Mouse (Mus musculus): Measurements from ENCODE around the gene Zap70.

DNA sequence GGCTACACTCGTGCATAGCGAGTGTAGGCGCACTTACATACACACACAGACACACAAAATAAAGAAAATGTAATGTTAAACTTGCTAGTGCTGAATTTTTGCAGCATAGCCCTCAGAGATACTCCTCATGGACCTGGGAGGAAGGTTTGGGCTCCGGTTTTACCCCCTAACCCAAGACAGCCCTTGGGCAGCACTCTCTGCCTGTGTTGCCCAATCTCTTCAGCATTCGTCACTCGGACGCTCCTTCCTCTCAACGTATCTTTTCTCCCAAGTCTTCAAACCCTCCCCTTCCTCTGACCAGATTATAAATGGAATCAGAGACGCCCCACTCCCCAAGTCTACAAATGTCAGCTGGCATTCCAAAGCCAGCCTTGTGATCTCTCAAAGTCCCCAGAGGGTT, 18.6 kb upstream of the Zap70 start:
- TF ChIP-seq CTCF (IDR thresholded peaks at IDR 0.05; ENCODE audit: extremely low read depth, insufficient read depth, insufficient read length, insufficient replicate concordance) (no peak), POLR2A (IDR thresholded peaks at IDR 0.05; ENCODE audit: low read depth, low read length) (no peak)
